Mouse (Mus musculus) thymus, adult 2 months (tissue): ENCODE measurements around the gene Manf.

Source experiments
- CTCF ChIP-seq: fragments of 200-500 bp; IDR thresholded peaks from 2 replicates; pipeline ENCODE4 v1.5.1; 2012; ENCODE audit warnings: mild to moderate bottlenecking, control low read depth, low read length, moderate library complexity, borderline replicate concordance; ENCODE audit not compliant: control insufficient read depth, poor library complexity, insufficient read depth; ENCODE audit errors: extremely low read depth
- POLR2A ChIP-seq: fragments of 200-500 bp; IDR thresholded peaks from 2 replicates; pipeline ENCODE4 v1.6.1; 2012; ENCODE audit warnings: mild to moderate bottlenecking, low read length, control low read depth, moderate library complexity; ENCODE audit not compliant: control insufficient read depth, poor library complexity, insufficient read depth; ENCODE audit errors: extremely low read depth

DNA sequence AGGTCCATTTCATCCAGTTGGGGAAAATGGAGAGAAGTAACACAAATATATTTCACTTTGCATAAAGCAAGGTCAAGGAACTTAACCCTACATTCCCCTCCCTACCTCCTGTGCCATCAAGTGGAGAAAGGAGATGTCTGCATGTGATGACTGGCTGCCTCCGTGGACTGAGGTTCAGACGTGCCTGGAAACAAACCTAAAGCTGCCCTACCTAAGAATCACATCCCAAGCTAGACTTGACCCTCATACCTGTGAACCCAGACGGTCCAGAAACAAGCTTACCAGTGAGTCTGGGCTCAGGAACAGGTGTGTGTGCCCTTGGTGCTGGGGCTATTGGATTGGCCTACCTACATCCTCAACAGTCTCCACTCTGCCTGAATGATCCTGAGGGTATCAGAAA, 1.5 kb upstream of the Manf start:
- TF ChIP-seq CTCF = no peak
- TF ChIP-seq POLR2A = no peak
